Mouse (Mus musculus) MEL (cell line): ENCODE results near the gene Shroom2.

Experiments
- CHD2 ChIP-seq: IDR thresholded peaks from 2 replicates; pipeline ENCODE4 v1.6.1; 2011; ENCODE audit warnings: low read length, improper control_type of control experiment
- CTCF ChIP-seq, 3 experiments: IDR thresholded peaks in 2 of 3; conservative IDR thresholded peaks in 1 of 3; 2 replicates each; pipeline ENCODE4 v1.5.1; 2011 to 2012; ENCODE audit warnings: low read length in 3 of 3, low read depth in 2 of 3, mild to moderate bottlenecking in 2 of 3, improper control_type of control experiment in 1 of 3, inconsistent platforms in 1 of 3, mixed read lengths in 1 of 3, moderate library complexity in 1 of 3; ENCODE audit not compliant: control insufficient read depth in 1 of 3, insufficient read depth in 1 of 3, poor library complexity in 1 of 3, severe bottlenecking in 1 of 3
- GATA1 ChIP-seq: IDR thresholded peaks from 2 replicates; pipeline ENCODE4 v1.6.1; 2011; ENCODE audit warnings: low read depth, low read length, improper control_type of control experiment
- HCFC1 ChIP-seq: IDR thresholded peaks from 2 replicates; pipeline ENCODE4 v1.6.1; 2012; ENCODE audit warnings: low read depth, mild to moderate bottlenecking, inconsistent platforms, low read length, improper control_type of control experiment, moderate library complexity
- MAX ChIP-seq: IDR thresholded peaks from 2 replicates; pipeline ENCODE4 v1.6.1; 2011; ENCODE audit warnings: low read length, improper control_type of control experiment
- MEF2A ChIP-seq: IDR thresholded peaks from 2 replicates; pipeline ENCODE4 v1.6.1; 2014; ENCODE audit warnings: low read depth, mild to moderate bottlenecking, inconsistent platforms, low read length, improper control_type of control experiment; ENCODE audit not compliant: poor library complexity, insufficient replicate concordance, severe bottlenecking; ENCODE audit errors: extremely low read depth
- MXI1 ChIP-seq: IDR thresholded peaks from 2 replicates; pipeline ENCODE4 v1.6.1; 2011; ENCODE audit warnings: mild to moderate bottlenecking, low read depth, low read length, improper control_type of control experiment
- NELFE ChIP-seq: IDR thresholded peaks from 2 replicates; pipeline ENCODE4 v1.6.1; 2011; ENCODE audit warnings: low read depth, low read length, improper control_type of control experiment
- POLR2A ChIP-seq, 2 experiments: IDR thresholded peaks; 2 replicates each; pipeline ENCODE4 v1.6.1; 2011 to 2012; ENCODE audit warnings: low read length in 2 of 2, mild to moderate bottlenecking in 2 of 2, control low read depth in 1 of 2, improper control_type of control experiment in 1 of 2, low read depth in 1 of 2, moderate library complexity in 1 of 2; ENCODE audit not compliant: control insufficient read depth in 1 of 2, insufficient read depth in 1 of 2, poor library complexity in 1 of 2
- POLR2AphosphoS5 ChIP-seq: IDR thresholded peaks from 2 replicates; pipeline ENCODE4 v1.6.1; 2012; ENCODE audit warnings: low read depth, borderline replicate concordance, mild to moderate bottlenecking, inconsistent platforms, low read length, moderate library complexity, mixed read lengths
- SIN3A ChIP-seq: IDR thresholded peaks from 2 replicates; pipeline ENCODE4 v1.6.1; 2012; ENCODE audit warnings: low read length, improper control_type of control experiment, inconsistent platforms
- SMC3 ChIP-seq: IDR thresholded peaks from 2 replicates; pipeline ENCODE4 v1.6.1; 2011; ENCODE audit warnings: low read depth, low read length, improper control_type of control experiment
- USF2 ChIP-seq, 2 experiments: IDR thresholded peaks; 2 replicates each; pipeline ENCODE4 v1.6.1; 2011 to 2012; ENCODE audit warnings: improper control_type of control experiment in 2 of 2, low read length in 2 of 2, borderline replicate concordance in 1 of 2, inconsistent platforms in 1 of 2, low read depth in 1 of 2, mild to moderate bottlenecking in 1 of 2; ENCODE audit not compliant: insufficient read depth in 1 of 2
- ZKSCAN1 ChIP-seq: IDR thresholded peaks from 2 replicates; pipeline ENCODE4 v1.6.1; 2012; ENCODE audit warnings: low read depth, mild to moderate bottlenecking, inconsistent platforms, low read length, improper control_type of control experiment, moderate library complexity

DNA sequence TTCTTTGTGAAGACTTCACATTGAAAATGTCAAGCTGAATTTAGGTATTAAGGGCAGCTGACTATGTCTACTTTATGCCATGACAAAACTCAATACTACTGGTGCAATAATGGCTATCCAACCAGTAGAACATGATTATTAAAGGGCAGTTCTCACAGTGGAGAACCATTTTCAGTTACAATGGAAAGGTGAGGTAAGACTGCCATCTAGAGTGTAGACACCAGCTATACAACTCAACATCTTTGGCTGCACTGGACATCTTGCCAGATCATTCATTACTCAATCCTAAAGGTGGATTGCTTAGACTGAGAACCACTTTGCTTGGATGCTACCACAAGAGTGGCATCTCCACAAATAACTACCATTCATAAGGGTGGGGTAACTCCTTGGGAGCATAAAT lies 49.7 kb upstream of the Shroom2 start:
- TF ChIP-seq POLR2A (IDR thresholded peaks at IDR 0.05; ENCODE audit: control insufficient read depth in 1 of 2, insufficient read depth in 1 of 2, low read depth in 1 of 2, low read length in 2 of 2, poor library complexity in 1 of 2) (no peak), ZKSCAN1 (no peak), CTCF (IDR thresholded peaks at IDR 0.05 in 2 of 3, conservative IDR thresholded peaks at IDR 0.05 in 1 of 3; ENCODE audit: control insufficient read depth in 1 of 3, insufficient read depth in 1 of 3, low read depth in 2 of 3, low read length in 3 of 3, poor library complexity in 1 of 3, severe bottlenecking in 1 of 3) (no peak; a peak in 1 of 6 replicates), HCFC1 (no peak), CHD2 (no peak), MXI1 (no peak), SIN3A (no peak), SMC3 (no peak), USF2 (IDR thresholded peaks at IDR 0.05; ENCODE audit: borderline replicate concordance in 1 of 2, insufficient read depth in 1 of 2, low read depth in 1 of 2, low read length in 2 of 2) (no peak), MAX (no peak), NELFE (no peak), POLR2AphosphoS5 (no peak), MEF2A (no peak), GATA1 (no peak)
